Mouse (Mus musculus) liver, postnatal 0 days (tissue): ENCODE measurements at regions not wholly inside any gene's neighbourhood (a gene's known extent, or its start where the extent isn't known, plus 50 kb on each side); places are given as distances from the start of the nearest gene placed in this dataset.

Source experiments
- CTCF ChIP-seq: sonication (generic); IDR thresholded peaks from 2 replicates; pipeline ENCODE4 v1.5.1; 2016; ENCODE audit warnings: antibody characterized with exemption, low read depth
- EP300 ChIP-seq: IDR thresholded peaks from 2 replicates; pipeline ENCODE4 v1.6.1; 2016; ENCODE audit warnings: antibody characterized with exemption, low read depth, mild to moderate bottlenecking

DNA sequence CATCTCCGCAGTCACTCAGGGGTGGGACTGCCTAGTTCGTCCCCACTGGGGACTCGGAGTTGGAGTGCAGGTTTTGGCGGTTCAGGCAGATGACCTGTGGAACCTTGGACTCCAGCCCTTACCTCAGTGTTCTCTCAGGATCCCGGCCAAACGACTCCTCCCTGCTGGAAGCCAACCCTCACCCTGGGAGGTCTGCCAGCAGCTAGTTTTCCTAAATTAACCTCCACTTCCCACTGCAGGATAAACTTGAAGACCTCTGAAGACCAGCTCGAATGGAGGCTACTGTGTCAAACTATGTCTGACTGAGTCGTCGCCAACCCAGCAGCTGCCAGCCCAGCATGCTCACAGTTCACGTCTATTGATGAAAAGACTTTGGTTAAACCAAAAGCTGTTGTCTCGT is 132.1 kb upstream of the Cnot2 start:
- TF ChIP-seq EP300 (no peak), CTCF (no peak)
